Mouse (Mus musculus) kidney, adult 10 weeks (tissue): ENCODE measurements around the gene Acad10. TPM values are rescaled to one million over a fixed set of nuclear protein-coding genes. Genes with fewer than 3 reads are reported as not detected.

ENCODE experiments used
- polyA plus RNA-seq: library from polyadenylated mRNA; stranded (reverse); fragments of 350-450 nt; fragmentation: Illumina TruSeq; extraction: RNeasy Lipid Tissue Mini Kit (QIAGEN cat#74804); gene quantifications from one replicate; pipeline ENCODE4 v1.2.3, GENCODE M21; 2014; ENCODE audit warnings: low read depth, low replicate concordance

The Acad10 gene
- 3.8 TPM for polyA plus RNA-seq

DNA sequence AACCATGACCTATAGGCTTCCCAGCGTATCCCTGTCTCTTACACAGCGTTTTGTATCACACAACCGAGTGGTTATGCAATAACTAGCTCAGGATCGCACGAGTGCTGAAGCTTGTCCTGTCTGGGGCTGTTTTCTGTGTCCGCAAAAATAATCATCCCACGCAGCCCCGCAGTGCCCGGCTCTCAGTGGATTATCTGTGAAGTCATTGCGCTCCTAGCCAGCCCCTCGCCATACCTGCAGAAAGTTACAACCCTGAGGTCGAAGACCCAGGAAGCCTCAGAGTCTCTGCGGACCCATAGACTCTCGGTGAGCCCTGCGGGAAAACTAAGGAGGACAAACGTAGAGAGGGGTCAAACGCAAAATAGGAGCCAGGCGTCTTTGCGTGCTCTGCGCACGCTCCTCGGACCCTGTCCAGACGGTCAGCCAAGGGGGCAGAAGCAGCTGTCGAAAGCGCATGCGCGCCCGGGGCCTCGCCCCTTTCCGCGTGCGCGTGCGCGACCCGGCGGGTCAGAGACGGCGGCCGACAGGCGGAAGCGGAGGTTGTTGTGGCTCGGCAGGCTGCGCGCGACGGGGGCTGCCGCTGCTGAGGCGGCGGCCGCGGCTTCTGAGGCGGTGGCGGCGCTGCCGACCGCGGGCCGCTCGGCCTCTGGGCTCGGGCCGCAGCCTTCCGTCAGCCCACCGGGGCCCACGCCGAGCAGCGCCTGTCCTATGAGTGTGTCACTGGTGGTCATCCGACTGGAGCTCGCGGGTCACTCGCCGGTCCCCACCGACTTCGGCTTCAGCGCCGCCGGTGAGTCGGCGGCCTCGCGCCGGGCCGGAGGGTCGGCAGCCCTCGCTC, at the start of gene Acad10, which contains the start of gene Brap:
TSS of gene Acad10 (minus strand) at position 456 of the 838 bp plus-strand sequence.
TSS of gene Brap (plus strand) at position 505 of the 838 bp plus-strand sequence.

DNA sequence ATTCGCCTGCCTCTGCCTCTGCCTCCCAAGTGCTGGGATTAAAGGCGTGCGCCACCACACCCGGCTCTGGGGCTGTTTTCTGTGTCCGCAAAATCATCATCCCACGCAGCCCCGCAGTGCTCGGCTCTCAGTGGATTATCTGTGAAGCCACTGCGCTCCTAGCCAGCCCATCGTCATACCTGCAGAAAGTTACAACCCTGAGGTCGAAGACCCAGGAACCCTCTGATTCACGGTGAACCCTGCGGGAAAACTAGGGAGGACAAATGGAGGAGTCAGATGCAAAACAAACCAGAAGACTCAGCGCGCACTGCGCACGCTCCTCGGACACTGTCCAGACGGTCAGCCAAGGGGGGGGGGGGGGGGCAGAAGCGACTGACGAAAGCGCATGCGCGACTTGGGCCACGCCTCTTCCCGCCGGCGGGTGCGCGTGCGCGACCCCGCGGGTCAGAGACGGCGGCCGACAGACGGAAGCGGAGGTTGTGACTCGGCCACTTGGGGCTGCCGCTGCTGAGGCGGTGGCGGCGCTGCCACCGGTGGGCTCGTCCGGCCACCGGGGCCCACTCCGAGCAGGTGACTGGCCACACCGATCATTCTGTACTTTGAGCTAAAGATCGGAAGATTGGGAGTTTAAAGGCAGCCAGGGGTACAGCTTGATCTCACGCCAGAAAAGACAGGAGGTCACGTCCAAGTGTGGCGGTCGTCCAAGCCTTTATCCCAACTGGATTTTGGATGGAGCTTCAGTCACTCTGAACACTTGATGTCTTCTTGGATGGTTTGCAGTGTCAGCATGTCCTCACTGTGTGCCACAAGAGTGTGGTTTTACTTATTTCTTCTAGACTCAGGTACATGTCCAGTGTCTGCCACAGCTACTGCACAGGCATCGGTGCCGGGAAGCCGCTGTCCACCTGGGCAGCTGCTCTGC, 41.5 kb downstream of the Acad10 start, which contains the start of gene Acad12:
TSS of gene Acad12 (minus strand) at position 347 of the 922 bp plus-strand sequence.

DNA sequence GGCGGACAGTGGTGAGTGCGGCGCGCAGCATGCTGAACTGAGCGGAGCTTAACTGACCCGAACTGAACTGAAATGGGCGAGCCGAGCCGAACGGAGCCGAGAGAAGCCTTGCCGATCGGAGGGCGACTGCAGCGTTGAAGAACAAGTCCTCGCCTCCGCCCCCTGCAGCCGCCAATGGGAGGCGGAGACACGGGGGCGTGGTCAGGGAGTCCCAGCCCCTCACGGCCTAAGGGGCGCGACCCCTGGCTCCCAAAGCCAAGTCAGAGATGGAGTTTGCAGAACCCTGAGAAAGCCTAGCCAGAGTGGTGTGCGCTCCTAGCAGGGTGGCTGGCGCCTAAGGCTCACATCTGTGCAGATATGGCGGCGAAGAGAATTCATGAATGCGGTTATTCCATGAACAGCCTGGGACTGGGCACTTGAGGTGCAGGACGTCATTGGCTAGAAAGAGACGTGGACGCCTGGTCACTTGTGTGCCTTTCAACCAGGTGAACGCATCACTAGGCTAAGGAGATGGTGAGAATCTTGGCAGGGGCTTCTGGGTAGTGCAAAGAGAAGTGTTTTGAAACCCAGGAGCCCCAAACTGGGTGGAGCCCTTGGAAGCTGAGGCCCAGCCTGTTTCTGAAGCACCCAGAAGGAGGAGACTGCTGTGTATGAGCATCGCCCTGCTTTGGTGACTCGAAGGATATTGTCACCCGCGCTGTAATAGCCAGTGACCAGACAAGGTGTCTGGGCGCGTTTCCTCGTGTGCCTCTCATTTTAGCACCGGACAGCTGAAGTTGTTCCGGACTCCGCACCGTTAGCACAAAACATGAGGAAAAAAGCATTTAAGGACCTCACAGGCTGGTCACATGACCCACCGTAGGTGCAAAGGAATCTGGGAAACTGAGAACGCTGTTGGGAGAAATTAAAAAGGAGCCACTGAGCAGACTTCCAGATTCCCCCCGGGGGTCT, 66.6 kb downstream of the Acad10 start, which contains the start of gene Aldh2:
TSS of gene Aldh2 (minus strand) at position 374 of the 951 bp plus-strand sequence.

Other genes with a start within 250 kb of the Acad10 start
- 18.6 TPM for gene Tmem116, start 208.6 kb downstream of the Acad10 start, polyA plus RNA-seq
- gene Erp29, start 208.0 kb downstream of the Acad10 start, polyA plus RNA-seq: 19.7 TPM
- not detected for gene Adam1b, start 157.1 kb downstream of the Acad10 start, polyA plus RNA-seq
- 0.81 TPM for gene Adam1a, start 115.0 kb downstream of the Acad10 start, polyA plus RNA-seq
- 1.0 TPM for gene Gm42878, start 115.0 kb downstream of the Acad10 start, polyA plus RNA-seq
- gene Mapkapk5, start 114.6 kb downstream of the Acad10 start, polyA plus RNA-seq: 63.1 TPM
- 10.7 TPM for gene Aldh2, start 66.7 kb downstream of the Acad10 start, polyA plus RNA-seq
- gene Acad12, start 41.6 kb downstream of the Acad10 start, polyA plus RNA-seq: 18.6 TPM
- gene Brap, start within 50 bp of the Acad10 start, polyA plus RNA-seq: 45.7 TPM
- gene Atxn2, start 50.8 kb upstream of the Acad10 start, polyA plus RNA-seq: 185 TPM
- 7.1 TPM for gene Sh2b3, start 177.1 kb upstream of the Acad10 start, polyA plus RNA-seq
- gene Pheta1, start 188.5 kb upstream of the Acad10 start, polyA plus RNA-seq: 0.40 TPM